Mouse (Mus musculus) kidney, embryonic 16.5 days (tissue): Measurements from ENCODE around the gene Rasa3. TPM values are rescaled to one million over a fixed set of nuclear protein-coding genes. Genes with fewer than 3 reads are reported as not detected.

ENCODE experiments used
- polyA plus RNA-seq: library from polyadenylated mRNA; unstranded; fragments of >200 nt; fragmentation: Nextera tagmentation; extraction: Ambion mirVana; gene quantifications from 2 replicates; pipeline ENCODE4 v1.2.1, GENCODE M21; 2015

The Rasa3 gene
- polyA plus RNA-seq, 1 experiment from 2014 or later, result 28.2 TPM

Other genes with a start within 250 kb of the Rasa3 start
- 0.95 and 1.4 TPM in 2 replicates for gene Tmem255b, start 242.4 kb downstream of the Rasa3 start, polyA plus RNA-seq
- 70.1 and 76.9 TPM in 2 replicates for gene Gas6, start 183.1 kb downstream of the Rasa3 start, polyA plus RNA-seq
- gene 1700029H14Rik, start 115.1 kb downstream of the Rasa3 start, polyA plus RNA-seq, result not detected in 2 replicates
- 0.19 TPM in 1 of 2 replicates, not detected in the other for gene Cfap97d2, start 28.3 kb upstream of the Rasa3 start, polyA plus RNA-seq
- gene Cdc16, start 80.1 kb upstream of the Rasa3 start, polyA plus RNA-seq, result 180 and 181 TPM in 2 replicates
- 44.3 and 45.8 TPM in 2 replicates for gene Upf3a, start 108.0 kb upstream of the Rasa3 start, polyA plus RNA-seq
- gene AF366264, start 160.8 kb upstream of the Rasa3 start, polyA plus RNA-seq, result not detected in 2 replicates
- 36.0 and 39.3 TPM in 2 replicates for gene Champ1, start 192.0 kb upstream of the Rasa3 start, polyA plus RNA-seq
- 56.0 and 63.7 TPM in 2 replicates for gene Coprs, start 212.7 kb upstream of the Rasa3 start, polyA plus RNA-seq